Comparison of ENCODE assay signal across 28 mouse cellular contexts in the genomic region with DNA sequence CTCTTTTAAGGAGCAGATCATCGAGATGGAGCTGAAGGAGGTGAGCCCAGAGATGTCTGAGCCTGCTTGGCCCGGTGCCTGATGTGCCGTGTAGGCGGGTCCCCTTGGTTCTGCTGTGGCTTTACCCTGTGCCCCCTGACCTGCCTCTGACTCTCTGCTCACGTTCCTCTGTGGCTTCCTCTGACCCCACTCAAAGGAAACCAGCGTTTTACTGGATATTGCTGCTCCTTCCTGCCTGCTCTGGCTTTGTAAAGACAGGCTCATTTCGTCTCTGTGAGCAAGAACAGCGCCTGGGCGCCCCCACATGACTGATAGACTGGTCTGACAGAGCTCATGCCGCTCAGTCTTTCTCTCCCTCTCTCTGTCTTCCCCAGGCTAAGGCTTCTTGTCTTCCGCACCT. TPM values are rescaled to one million over a fixed set of nuclear protein-coding genes. Genes with fewer than 3 reads are reported as not detected.
DNase-seq lines count a peak whose midpoint lies in the region; ATAC-seq and TF ChIP-seq lines count a peak whose summit lies in the region.
"Had no signal": no experiment of that assay in that cellular context is flagged by ENCODE, and none has a peak within 500 bp of the region (broad histone marks: within the 10 kb centered on the region; RNA-seq: fewer than 3 reads in every experiment).

No protein-coding gene starts in this region.

- no peak overlapping the region for H3K4me2 ChIP-seq in liver, embryonic 12.5 days
- H3K4me2 ChIP-seq: heart, embryonic 13.5 days; hindbrain, embryonic 14.5 days; liver, embryonic 13.5 days; lung, embryonic 15.5 days; neural tube, embryonic 12.5 days had no signal

- no peak overlapping the region for H3K27ac ChIP-seq in liver, adult 2 months (replicated peaks; ENCODE audit: insufficient read depth, low read depth, low read length)
- H3K27ac ChIP-seq in liver, embryonic 12.5 days: no peak overlapping the region
- H3K27ac ChIP-seq in heart, embryonic 10.5 days: no peak overlapping the region
- H3K27ac ChIP-seq: forebrain, embryonic 10.5 days; heart, embryonic 13.5 days; hindbrain, embryonic 14.5 days; limb, embryonic 10.5 days; liver, embryonic 13.5 days; lung, embryonic 15.5 days; neural tube, embryonic 12.5 days had no signal

- H3K4me3 ChIP-seq in liver, adult 2 months (ENCODE audit: insufficient read depth, low read depth, low read length): no peak overlapping the region
- H3K4me3 ChIP-seq in liver, embryonic 12.5 days: no peak overlapping the region
- H3K4me3 ChIP-seq in heart, embryonic 10.5 days: no peak overlapping the region
- H3K4me3 ChIP-seq: forebrain, embryonic 10.5 days; heart, embryonic 13.5 days; limb, embryonic 10.5 days; liver, embryonic 13.5 days; lung, embryonic 15.5 days; neural tube, embryonic 12.5 days had no signal

- no peak for TF ChIP-seq POLR2A in liver, adult 2 months (IDR thresholded peaks at IDR 0.05; ENCODE audit: extremely low read depth, insufficient read depth, low read length)

- ATAC-seq in liver, embryonic 12.5 days: no peak
- ATAC-seq in granulocyte monocyte progenitor cell, adult 5-6 weeks (replicated peaks; ENCODE audit: poor library complexity, severe bottlenecking): peak; percentile 38
- ATAC-seq: forebrain, postnatal 0 days; inflammation-experienced regulatory T-cells, adult 6 months; Patski had no signal

- no peak overlapping the region for H3K9ac ChIP-seq in liver, adult 2 months (ENCODE audit: low read depth, low read length)
- H3K9ac ChIP-seq in liver, embryonic 12.5 days: no peak overlapping the region
- H3K9ac ChIP-seq: forebrain, postnatal 0 days; heart, embryonic 13.5 days; hindbrain, embryonic 14.5 days; liver, embryonic 13.5 days; lung, embryonic 15.5 days; neural tube, embryonic 12.5 days had no signal

- DNase-seq in kidney, adult 9 months: peak; percentile 26
- DNase-seq in kidney, adult 8-10 months: no peak
- no peak for DNase-seq in liver, adult 2 months (ENCODE audit: extremely low read depth, low read depth, low spot score)
- peak; percentile 81 for DNase-seq in 416B (ENCODE audit: low read depth)
- no peak for DNase-seq in heart, embryonic 10.5 days (ENCODE audit: low spot score)
- DNase-seq in spleen, postnatal 4 days (ENCODE audit: low spot score in 2 of 2): no peak
- DNase-seq: cerebellum, adult 11-12 months; cerebellum, postnatal 10 days; forebrain, postnatal 0 days; gastrocnemius, postnatal 14 days; heart, adult 18-20 months; heart, postnatal 36 days; liver, embryonic 13.5 days; midbrain, embryonic 14.5 days; right cerebral cortex, postnatal 14 days; spleen, adult 18-20 months; thymus, postnatal 25 days had no signal

- no peaks in the 10 kb centered on the region for H3K27me3 ChIP-seq in liver, adult 2 months (ENCODE audit: control insufficient read depth, insufficient read depth, low read length)
- H3K27me3 ChIP-seq in liver, embryonic 12.5 days (replicated peaks): no peaks in the 10 kb centered on the region
- H3K27me3 ChIP-seq in heart, embryonic 10.5 days (ENCODE audit: insufficient read depth, poor library complexity, severe bottlenecking): no peaks in the 10 kb centered on the region
- H3K27me3 ChIP-seq: heart, embryonic 13.5 days; liver, embryonic 13.5 days; lung, embryonic 15.5 days; neural tube, embryonic 12.5 days; Patski had no signal

- H3K9me3 ChIP-seq in liver, embryonic 12.5 days (replicated peaks): no peaks in the 10 kb centered on the region
- H3K9me3 ChIP-seq in heart, embryonic 10.5 days: no peaks in the 10 kb centered on the region
- H3K9me3 ChIP-seq: forebrain, embryonic 10.5 days; G1E; heart, embryonic 13.5 days; limb, embryonic 10.5 days; liver, embryonic 13.5 days; lung, embryonic 15.5 days; neural tube, embryonic 12.5 days had no signal

- peaks cover 33% of the 10 kb centered on the region; the same call in 1 of the 2 replicates for H3K36me3 ChIP-seq in liver, adult 2 months (ENCODE audit: control insufficient read depth, insufficient read depth, low read length)
- H3K36me3 ChIP-seq in liver, embryonic 12.5 days: peaks cover 98% of the 10 kb centered on the region
- H3K36me3 ChIP-seq in heart, embryonic 10.5 days: peaks cover 97% of the 10 kb centered on the region

- no peaks in the 10 kb centered on the region for H3K79me2 ChIP-seq in liver, adult 2 months (ENCODE audit: control insufficient read depth, insufficient read depth, low read length)

- 72% methylated on average over 11 of the region's 11 CpGs for WGBS in liver, adult 2 months
- 62% methylated on average over 11 of the region's 11 CpGs for WGBS in liver, embryonic 12.5 days (ENCODE audit: insufficient replicate concordance)
- 81% methylated on average over 11 of the region's 11 CpGs for WGBS in heart, embryonic 10.5 days

- TF ChIP-seq CTCF in liver, adult 2 months (IDR thresholded peaks at IDR 0.05; ENCODE audit: low read depth, low read length): peak; percentile 22; the same call in 1 of the 2 replicates

- no peaks in the 10 kb centered on the region for H3K4me1 ChIP-seq in liver, adult 2 months (ENCODE audit: control insufficient read depth, insufficient read depth, low read length)
- no peaks in the 10 kb centered on the region for H3K4me1 ChIP-seq in liver, embryonic 12.5 days
- H3K4me1 ChIP-seq in heart, embryonic 10.5 days: peaks cover 14% of the 10 kb centered on the region
- H3K4me1 ChIP-seq: limb, embryonic 10.5 days; liver, embryonic 13.5 days; lung, embryonic 15.5 days; neural tube, embryonic 12.5 days had no signal

RNA-seq across cellular contexts. Expression of gene Gcn1l1, which starts 26.0 kb away (rescaled TPM):
- total RNA-seq in liver, adult 2 months (2014; rRNA removed): 14.8 and 18.3 TPM in 2 replicates
- 23.2 and 28.8 TPM in 2 replicates for polyA plus RNA-seq in liver, adult 2 months (2012; rRNA removed)
- polyA plus RNA-seq in liver, embryonic 12.5 days (2016; fragmentation: Nextera tagmentation; extraction: Ambion mirVana): 36.7 and 38.0 TPM in 2 replicates
- 26.9 and 43.5 TPM in 2 replicates for total RNA-seq in granulocyte monocyte progenitor cell, adult 5-6 weeks (2014; fragmentation: Nextera tagmentation)
- total RNA-seq in granulocyte monocyte progenitor cell, adult 5-6 weeks (2017): 33.4 and 37.4 TPM in 2 replicates
- 47.8 and 49.8 TPM in 2 replicates for polyA plus RNA-seq in heart, embryonic 10.5 days (2016; fragmentation: Nextera tagmentation; extraction: Ambion mirVana)

RNA-seq across cellular contexts. Expression of gene Rplp0, which starts 31.8 kb away (rescaled TPM):
- total RNA-seq in liver, adult 2 months (2014; rRNA removed): 709 and 835 TPM in 2 replicates
- 607 and 623 TPM in 2 replicates for polyA plus RNA-seq in liver, adult 2 months (2012; rRNA removed)
- 1,698 and 1,725 TPM in 2 replicates for polyA plus RNA-seq in liver, embryonic 12.5 days (2016; fragmentation: Nextera tagmentation; extraction: Ambion mirVana)
- 2,324 and 2,796 TPM in 2 replicates for total RNA-seq in granulocyte monocyte progenitor cell, adult 5-6 weeks (2014; fragmentation: Nextera tagmentation)
- 1,887 and 2,078 TPM in 2 replicates for total RNA-seq in granulocyte monocyte progenitor cell, adult 5-6 weeks (2017)
- 1,223 and 1,345 TPM in 2 replicates for polyA plus RNA-seq in heart, embryonic 10.5 days (2016; fragmentation: Nextera tagmentation; extraction: Ambion mirVana)

RNA-seq across cellular contexts. Expression of gene Rab35, which starts 40.7 kb away (rescaled TPM):
- total RNA-seq in liver, adult 2 months (2014; rRNA removed): 5.5 and 7.0 TPM in 2 replicates
- polyA plus RNA-seq in liver, adult 2 months (2012; rRNA removed): 20.1 and 21.3 TPM in 2 replicates
- polyA plus RNA-seq in liver, embryonic 12.5 days (2016; fragmentation: Nextera tagmentation; extraction: Ambion mirVana): 21.9 and 22.5 TPM in 2 replicates
- 30.5 and 41.8 TPM in 2 replicates for total RNA-seq in granulocyte monocyte progenitor cell, adult 5-6 weeks (2014; fragmentation: Nextera tagmentation)
- 22.7 and 23.9 TPM in 2 replicates for total RNA-seq in granulocyte monocyte progenitor cell, adult 5-6 weeks (2017)
- polyA plus RNA-seq in heart, embryonic 10.5 days (2016; fragmentation: Nextera tagmentation; extraction: Ambion mirVana): 16.5 and 18.8 TPM in 2 replicates

Comparison
In these comparisons a context has a peak if more than half of its experiments do, and no peak if none do; other contexts are left out.
1. DNase-seq: peak in kidney, adult 9 months (single experiment) and 416B (single experiment); none in kidney, adult 8-10 months (0 of 2), liver, adult 2 months (single experiment), heart, embryonic 10.5 days (single experiment) and spleen, postnatal 4 days (0 of 2).